Mouse (Mus musculus) E14TG2a.4 (cell line): ENCODE data around the gene H2-D1.

Source experiments
- CTCF ChIP-seq: conservative IDR thresholded peaks from 2 replicates; pipeline ENCODE4 v1.5.1; 2014; ENCODE audit warnings: low read length
- NANOG ChIP-seq: IDR thresholded peaks from 2 replicates; pipeline ENCODE4 v1.6.1; 2014; ENCODE audit warnings: borderline replicate concordance, low read length, mixed read lengths
- POU5F1 ChIP-seq: IDR thresholded peaks from 2 replicates; pipeline ENCODE4 v1.6.1; 2014; ENCODE audit warnings: low read length, borderline replicate concordance

- TF ChIP-seq CTCF: no peak
- TF ChIP-seq POU5F1: no peak
- TF ChIP-seq NANOG: no peak
These were observed 43.9 kb upstream of the H2-D1 start for GRCm38 (mm10) chr17:35218516-35219193.
